Mouse (Mus musculus): ENCODE measurements around the gene Cd69. TPM values are rescaled to one million over a fixed set of nuclear protein-coding genes. Genes with fewer than 3 reads are reported as not detected.

The Cd69 gene
- 0.09 and 0.18 TPM in 2 replicates for polyA plus RNA-seq (2015; fragmentation: Nextera tagmentation; extraction: Ambion mirVana)

DNA sequence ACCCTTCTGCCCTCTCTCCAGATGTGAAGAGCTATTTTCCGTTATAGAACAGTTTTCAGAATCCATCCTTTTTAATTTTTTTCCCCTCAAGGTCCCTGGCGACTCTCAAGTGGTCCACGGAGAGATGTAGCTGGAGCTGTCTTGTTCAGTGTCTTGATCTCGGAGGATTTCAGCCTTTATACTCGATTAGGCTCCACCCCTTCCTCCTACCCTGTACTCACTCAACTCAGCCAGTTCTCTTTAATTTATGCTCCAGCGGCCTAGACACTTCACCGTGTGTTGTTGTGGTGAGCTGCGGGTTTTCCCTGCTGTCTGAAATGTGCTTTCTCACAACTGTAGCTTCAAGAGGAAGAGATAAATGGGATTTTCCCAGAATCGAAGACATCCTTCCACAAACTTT, at the start of gene Cd69:
Cd69 (minus strand) TSS at position 217 of the 400 bp plus-strand sequence.
- no peaks in the 10 kb centered on the region for H3K36me3 ChIP-seq (ENCODE audit: control insufficient read depth, insufficient read depth, low read length)
- no peaks in the 10 kb centered on the region for H3K27me3 ChIP-seq (ENCODE audit: control insufficient read depth, insufficient read depth, low read depth, low read length)
- H3K4me2 ChIP-seq (ENCODE audit: low read depth, low read length) = no peak within 1 kb of the TSS
- H3K4me1 ChIP-seq (replicated peaks; ENCODE audit: control insufficient read depth, insufficient read depth, low read length) = no peaks in the 10 kb centered on the region
- no peak within 1 kb of the TSS for H3K4me3 ChIP-seq (ENCODE audit: low read length)
- H3K9ac ChIP-seq (ENCODE audit: low read length) = no peak within 1 kb of the TSS
- 57% methylated on average over 9 of the region's 9 CpGs for WGBS
- no peak for ATAC-seq (ENCODE audit: low read depth)
- no peak within 1 kb of the TSS for H3K27ac ChIP-seq (ENCODE audit: low read length)
- no peaks in the 10 kb centered on the region for H3K9me3 ChIP-seq (ENCODE audit: control insufficient read depth, low read length)

DNA sequence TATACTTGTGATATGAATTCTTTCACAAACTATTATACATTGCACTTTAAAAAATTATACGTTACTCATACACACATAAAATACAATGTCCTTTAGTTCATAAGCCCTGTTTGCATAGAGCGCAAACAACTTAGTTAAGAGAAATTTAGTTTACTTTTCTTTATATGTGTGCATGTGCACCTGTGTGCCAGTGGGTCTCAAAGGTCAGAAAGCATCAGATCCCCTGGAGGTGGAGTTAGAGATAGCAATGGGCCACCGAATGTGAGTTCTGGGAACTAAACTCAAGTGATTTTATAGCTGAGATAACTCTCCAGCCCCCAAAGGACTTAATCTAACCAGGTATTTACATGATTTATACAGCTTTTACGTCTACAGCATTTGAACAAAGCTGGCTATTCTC, 44.1 kb upstream of the Cd69 start:
- no peak for ATAC-seq (ENCODE audit: low read depth)
- 66% methylated on average over 4 of the region's 4 CpGs for WGBS
- H3K27ac ChIP-seq (ENCODE audit: low read length) = no peak overlapping the region
- H3K36me3 ChIP-seq (ENCODE audit: control insufficient read depth, insufficient read depth, low read length) = no peaks in the 10 kb centered on the region
- H3K4me2 ChIP-seq (ENCODE audit: low read depth, low read length) = no peak overlapping the region
- no peak overlapping the region for H3K4me3 ChIP-seq (ENCODE audit: low read length)
- H3K4me1 ChIP-seq (replicated peaks; ENCODE audit: control insufficient read depth, insufficient read depth, low read length) = no peaks in the 10 kb centered on the region
- no peaks in the 10 kb centered on the region for H3K27me3 ChIP-seq (ENCODE audit: control insufficient read depth, insufficient read depth, low read depth, low read length)
- H3K9ac ChIP-seq (ENCODE audit: low read length) = no peak overlapping the region
- no peaks in the 10 kb centered on the region for H3K9me3 ChIP-seq (ENCODE audit: control insufficient read depth, low read length)

DNA sequence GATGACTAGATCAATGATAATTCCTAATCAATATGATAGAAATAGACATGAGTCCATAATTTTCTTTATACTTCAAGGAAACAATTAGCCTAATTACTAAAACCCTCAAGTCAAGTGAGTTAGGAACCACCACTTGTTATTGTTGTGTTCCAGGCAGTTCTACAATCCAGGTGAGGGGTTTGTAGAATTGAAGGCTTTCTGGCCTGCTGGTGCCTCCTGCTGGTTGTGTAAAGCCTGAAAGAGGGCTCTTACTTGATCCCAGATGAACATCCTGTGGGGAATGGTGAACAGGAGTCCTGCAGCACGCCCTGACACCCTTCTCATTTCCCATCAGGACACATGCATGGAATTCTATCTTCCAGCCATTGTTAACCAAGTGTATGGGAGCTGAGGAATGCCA, 43.2 kb upstream of the Cd69 start:
- Histone ChIP-seq H3K4me2 (ENCODE audit: low read depth, low read length) (no peak overlapping the region), H3K4me1 (replicated peaks; ENCODE audit: control insufficient read depth, insufficient read depth, low read length) (no peaks in the 10 kb centered on the region), H3K27me3 (ENCODE audit: control insufficient read depth, insufficient read depth, low read depth, low read length) (no peaks in the 10 kb centered on the region), H3K27ac (ENCODE audit: low read length) (no peak overlapping the region), H3K36me3 (ENCODE audit: control insufficient read depth, insufficient read depth, low read length) (no peaks in the 10 kb centered on the region), H3K9me3 (ENCODE audit: control insufficient read depth, low read length) (no peaks in the 10 kb centered on the region), H3K9ac (ENCODE audit: low read length) (no peak overlapping the region), H3K4me3 (ENCODE audit: low read length) (no peak overlapping the region)
- no peak for ATAC-seq (ENCODE audit: low read depth)
- 36% methylated on average over 1 of the region's 1 CpGs for WGBS

DNA sequence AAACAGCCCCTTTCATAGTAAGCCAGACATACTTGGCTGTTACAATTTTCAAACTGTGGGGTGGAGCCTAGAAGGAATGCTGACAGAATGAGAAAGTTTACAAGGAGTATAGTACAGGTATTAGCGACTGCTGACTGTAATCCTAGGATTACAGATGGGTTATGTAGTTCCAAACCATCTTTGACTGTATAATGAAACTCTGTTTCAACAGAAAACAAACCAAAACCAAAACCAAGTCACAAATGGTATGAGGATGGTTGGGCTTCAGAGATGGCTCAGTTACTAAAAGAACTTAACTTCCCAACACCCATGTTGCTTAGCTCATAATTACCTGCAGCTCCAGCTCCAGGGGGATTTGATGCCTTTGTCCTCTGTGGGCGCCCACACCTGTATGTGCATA, 41.2 kb upstream of the Cd69 start:
- Histone ChIP-seq H3K4me1 (replicated peaks; ENCODE audit: control insufficient read depth, insufficient read depth, low read length) (no peaks in the 10 kb centered on the region), H3K4me3 (ENCODE audit: low read length) (no peak overlapping the region), H3K9ac (ENCODE audit: low read length) (no peak overlapping the region), H3K27me3 (ENCODE audit: control insufficient read depth, insufficient read depth, low read depth, low read length) (no peaks in the 10 kb centered on the region), H3K4me2 (ENCODE audit: low read depth, low read length) (no peak overlapping the region), H3K36me3 (ENCODE audit: control insufficient read depth, insufficient read depth, low read length) (no peaks in the 10 kb centered on the region), H3K27ac (ENCODE audit: low read length) (no peak overlapping the region), H3K9me3 (ENCODE audit: control insufficient read depth, low read length) (no peaks in the 10 kb centered on the region)
- ATAC-seq (ENCODE audit: low read depth) = no peak
- WGBS = 68% methylated on average over 2 of the region's 2 CpGs

DNA sequence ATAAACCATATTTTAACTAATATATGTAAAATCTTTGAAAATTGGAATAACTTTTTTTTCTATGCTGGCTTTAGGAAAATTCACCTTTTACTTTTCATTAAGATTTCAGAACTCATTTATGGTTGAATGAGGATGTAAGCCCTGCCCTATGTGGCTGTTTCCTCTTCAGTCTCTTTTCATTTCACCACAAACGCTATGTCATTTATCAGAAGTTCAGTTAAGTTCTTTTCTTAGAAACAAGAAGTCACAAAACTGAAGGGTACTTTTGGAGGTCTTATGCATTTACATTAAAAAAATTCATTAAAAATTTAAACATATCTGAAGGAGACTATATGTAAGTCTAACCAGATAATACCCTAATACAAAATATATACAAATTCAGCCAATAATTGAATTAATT, 40.5 kb upstream of the Cd69 start:
- Histone ChIP-seq H3K4me3 (ENCODE audit: low read length) (no peak overlapping the region), H3K27ac (ENCODE audit: low read length) (no peak overlapping the region), H3K27me3 (ENCODE audit: control insufficient read depth, insufficient read depth, low read depth, low read length) (no peaks in the 10 kb centered on the region), H3K9me3 (ENCODE audit: control insufficient read depth, low read length) (no peaks in the 10 kb centered on the region), H3K9ac (ENCODE audit: low read length) (no peak overlapping the region), H3K4me2 (ENCODE audit: low read depth, low read length) (no peak overlapping the region), H3K4me1 (replicated peaks; ENCODE audit: control insufficient read depth, insufficient read depth, low read length) (no peaks in the 10 kb centered on the region), H3K36me3 (ENCODE audit: control insufficient read depth, insufficient read depth, low read length) (no peaks in the 10 kb centered on the region)
- ATAC-seq (ENCODE audit: low read depth) = no peak
- WGBS = 72% methylated on average over 1 of the region's 1 CpGs

DNA sequence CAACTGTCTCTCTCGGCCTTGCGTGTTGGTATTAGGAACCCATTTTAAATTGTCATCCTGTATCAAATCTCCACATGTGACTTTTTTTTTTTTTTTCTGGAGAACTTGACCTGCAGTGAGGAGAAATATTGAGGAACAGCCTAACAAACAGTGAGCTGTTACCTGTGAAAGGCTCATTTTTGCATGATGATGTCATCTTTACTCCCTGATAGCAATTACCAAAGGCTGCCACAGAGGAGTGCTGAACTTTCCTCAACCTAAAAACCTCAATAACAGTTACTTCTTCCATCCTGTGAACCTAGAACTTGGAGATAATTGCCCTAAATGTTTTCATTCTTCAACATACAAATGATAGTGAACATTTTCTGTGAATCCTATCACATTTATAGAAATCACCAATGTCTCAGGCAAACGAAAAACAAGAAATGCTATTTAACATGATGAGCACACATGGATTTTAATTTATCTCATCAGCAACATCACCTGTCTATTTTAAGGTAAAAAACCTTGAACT, 39.5 kb upstream of the Cd69 start:
- H3K9me3 ChIP-seq (ENCODE audit: control insufficient read depth, low read length) = no peaks in the 10 kb centered on the region
- 74% methylated on average over 3 of the region's 3 CpGs for WGBS
- no peak overlapping the region for H3K9ac ChIP-seq (ENCODE audit: low read length)
- ATAC-seq (ENCODE audit: low read depth) = no peak
- H3K4me2 ChIP-seq (ENCODE audit: low read depth, low read length) = no peak overlapping the region
- H3K4me3 ChIP-seq (ENCODE audit: low read length) = no peak overlapping the region
- H3K27ac ChIP-seq (ENCODE audit: low read length) = no peak overlapping the region
- H3K27me3 ChIP-seq (ENCODE audit: control insufficient read depth, insufficient read depth, low read depth, low read length) = no peaks in the 10 kb centered on the region
- no peaks in the 10 kb centered on the region for H3K36me3 ChIP-seq (ENCODE audit: control insufficient read depth, insufficient read depth, low read length)
- no peaks in the 10 kb centered on the region for H3K4me1 ChIP-seq (replicated peaks; ENCODE audit: control insufficient read depth, insufficient read depth, low read length)

DNA sequence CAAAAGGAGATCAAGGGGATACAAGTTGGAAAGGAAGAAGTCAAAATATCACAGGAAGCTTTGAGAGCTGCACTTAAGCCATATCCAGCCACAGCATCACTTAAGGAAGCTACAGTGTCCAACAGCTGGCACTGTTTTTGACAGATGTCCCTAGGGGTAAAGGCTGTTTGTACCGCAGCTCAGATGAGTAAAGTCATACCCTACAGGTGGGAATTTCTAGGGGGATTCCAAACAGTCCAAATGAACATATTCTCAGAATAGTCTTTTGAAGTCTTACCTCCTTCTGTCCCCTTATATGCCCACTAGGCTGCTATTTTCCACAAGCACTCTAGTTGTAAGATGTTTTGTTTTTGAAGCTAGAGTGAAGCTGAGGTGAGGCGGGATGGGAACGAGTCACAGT, 37.3 kb upstream of the Cd69 start:
- no peaks in the 10 kb centered on the region for H3K36me3 ChIP-seq (ENCODE audit: control insufficient read depth, insufficient read depth, low read length)
- WGBS = 74% methylated on average over 3 of the region's 3 CpGs
- H3K9me3 ChIP-seq (ENCODE audit: control insufficient read depth, low read length) = no peaks in the 10 kb centered on the region
- no peak overlapping the region for H3K4me3 ChIP-seq (ENCODE audit: low read length)
- H3K27ac ChIP-seq (ENCODE audit: low read length) = no peak overlapping the region
- no peaks in the 10 kb centered on the region for H3K4me1 ChIP-seq (replicated peaks; ENCODE audit: control insufficient read depth, insufficient read depth, low read length)
- no peak overlapping the region for H3K9ac ChIP-seq (ENCODE audit: low read length)
- H3K27me3 ChIP-seq (ENCODE audit: control insufficient read depth, insufficient read depth, low read depth, low read length) = no peaks in the 10 kb centered on the region
- H3K4me2 ChIP-seq (ENCODE audit: low read depth, low read length) = no peak overlapping the region
- no peak for ATAC-seq (ENCODE audit: low read depth)

DNA sequence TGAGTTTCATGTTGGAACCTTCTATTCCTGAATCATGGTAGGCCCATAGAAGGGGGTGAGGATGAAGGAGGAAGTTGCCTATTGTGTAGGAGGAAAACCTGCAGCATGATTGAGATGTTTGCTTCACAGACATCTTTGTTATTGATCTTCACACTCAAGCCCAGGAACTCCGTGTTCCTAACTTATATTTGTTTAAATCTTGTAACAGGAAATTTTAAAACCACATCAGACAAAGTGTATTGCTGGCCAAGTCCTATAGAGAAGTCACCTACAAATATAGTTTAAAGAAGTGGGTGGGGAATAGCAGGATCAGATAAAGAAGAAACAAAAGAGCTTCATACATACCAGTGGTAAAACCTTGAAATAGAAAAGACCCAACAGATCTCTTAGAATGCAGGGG, 28.9 kb upstream of the Cd69 start:
- Histone ChIP-seq H3K9ac (ENCODE audit: low read length) (no peak overlapping the region), H3K4me1 (replicated peaks; ENCODE audit: control insufficient read depth, insufficient read depth, low read length) (no peaks in the 10 kb centered on the region), H3K9me3 (ENCODE audit: control insufficient read depth, low read length) (no peaks in the 10 kb centered on the region), H3K27ac (ENCODE audit: low read length) (no peak overlapping the region), H3K27me3 (ENCODE audit: control insufficient read depth, insufficient read depth, low read depth, low read length) (no peaks in the 10 kb centered on the region), H3K36me3 (ENCODE audit: control insufficient read depth, insufficient read depth, low read length) (no peaks in the 10 kb centered on the region), H3K4me2 (ENCODE audit: low read depth, low read length) (no peak overlapping the region), H3K4me3 (ENCODE audit: low read length) (no peak overlapping the region)
- 23% methylated on average over 1 of the region's 1 CpGs for WGBS
- ATAC-seq (ENCODE audit: low read depth) = no peak

DNA sequence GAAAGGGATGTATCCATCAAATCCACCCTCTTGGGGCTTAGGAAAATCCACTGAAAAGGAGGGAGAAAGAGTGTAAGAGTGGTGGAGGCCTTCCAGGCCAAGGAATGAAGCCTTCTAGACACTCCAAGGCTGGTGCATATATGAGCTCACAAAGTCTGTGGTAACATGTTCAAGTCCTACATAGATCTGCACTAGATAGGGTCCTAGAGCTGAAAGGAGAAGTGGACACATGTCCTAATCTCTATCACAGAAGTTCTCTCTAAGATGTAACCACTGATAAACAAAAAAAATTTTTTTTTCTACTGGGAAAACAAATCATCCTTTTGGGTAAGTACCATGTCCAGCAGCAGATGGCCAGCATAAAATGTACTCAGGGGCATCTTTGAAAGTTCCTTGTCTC, 13.5 kb upstream of the Cd69 start:
- Histone ChIP-seq H3K4me2 (ENCODE audit: low read depth, low read length) (no peak overlapping the region), H3K36me3 (ENCODE audit: control insufficient read depth, insufficient read depth, low read length) (no peaks in the 10 kb centered on the region), H3K27me3 (ENCODE audit: control insufficient read depth, insufficient read depth, low read depth, low read length) (no peaks in the 10 kb centered on the region), H3K9me3 (ENCODE audit: control insufficient read depth, low read length) (no peaks in the 10 kb centered on the region), H3K4me1 (replicated peaks; ENCODE audit: control insufficient read depth, insufficient read depth, low read length) (no peaks in the 10 kb centered on the region), H3K27ac (ENCODE audit: low read length) (no peak overlapping the region), H3K4me3 (ENCODE audit: low read length) (no peak overlapping the region), H3K9ac (ENCODE audit: low read length) (no peak overlapping the region)
- ATAC-seq (ENCODE audit: low read depth) = no peak
